Mouse (Mus musculus) intestine, embryonic 16.5 days (tissue): Measurements from ENCODE around the gene Pros1. TPM values are rescaled to one million over a fixed set of nuclear protein-coding genes. Genes with fewer than 3 reads are reported as not detected.

Experiments used
- ATAC-seq: fragments of 200-750 bp; cut with Nextera tagmentation; 2 replicates; pipeline ENCODE4 v1.8.0; 2017; ENCODE audit warnings: moderate TSS enrichment, moderate library complexity
- H3K27ac ChIP-seq: fragments of 300-500 bp; sonication (generic); 2 replicates; pipeline ENCODE4 v1.5.1; 2014; ENCODE audit warnings: mild to moderate bottlenecking, low read length
- H3K27me3 ChIP-seq: fragments of 300-500 bp; sonication (generic); replicated peaks from 2 replicates; pipeline ENCODE4 v1.6.1; 2014; ENCODE audit warnings: low read length, control low read depth, mixed read lengths; ENCODE audit not compliant: control insufficient read depth, insufficient read depth
- H3K36me3 ChIP-seq: fragments of 300-500 bp; sonication (generic); 2 replicates; pipeline ENCODE4 v1.6.1; 2014; ENCODE audit warnings: low read length, control low read depth; ENCODE audit not compliant: control insufficient read depth, insufficient read depth
- H3K4me1 ChIP-seq: fragments of 300-500 bp; sonication (generic); 2 replicates; pipeline ENCODE4 v1.6.1; 2014; ENCODE audit warnings: low read length, control low read depth, mixed read lengths; ENCODE audit not compliant: control insufficient read depth, insufficient read depth
- H3K4me2 ChIP-seq: fragments of 300-500 bp; sonication (generic); 2 replicates; pipeline ENCODE4 v1.6.1; 2014; ENCODE audit warnings: low read depth, low read length, control low read depth
- H3K4me3 ChIP-seq: fragments of 300-500 bp; sonication (generic); 2 replicates; pipeline ENCODE4 v1.5.1; 2014; ENCODE audit warnings: mild to moderate bottlenecking, low read length
- H3K9ac ChIP-seq: fragments of 300-500 bp; sonication (generic); 2 replicates; pipeline ENCODE4 v1.6.1; 2014; ENCODE audit warnings: low read depth, low read length
- H3K9me3 ChIP-seq: fragments of 300-500 bp; sonication (generic); 2 replicates; pipeline ENCODE4 v1.6.1; 2016; ENCODE audit warnings: low read length, control low read depth; ENCODE audit not compliant: control insufficient read depth
- WGBS: fragments of 180-500 bp; shearing (Covaris S2); extraction: QIAGEN DNeasy Blood & Tissue Kit; methylation state at CpG from one replicate; pipeline ENCODE4 v1.1.7; 2014; 5-methylcytosine and 5-hydroxymethylcytosine counted together
- microRNA-seq: library from miRNA; unstranded; fragments of <30 nt; microRNA quantifications from one replicate; pipeline ENCODE4, GENCODE M21; 2016
- polyA plus RNA-seq: library from polyadenylated mRNA; unstranded; fragments of >200 nt; fragmentation: Nextera tagmentation; extraction: Ambion mirVana; gene quantifications from 2 replicates; pipeline ENCODE4 v1.2.1, GENCODE M21; 2015

Gene Pros1
- polyA plus RNA-seq, 1 experiment from 2014 or later: 30.2 TPM

DNA sequence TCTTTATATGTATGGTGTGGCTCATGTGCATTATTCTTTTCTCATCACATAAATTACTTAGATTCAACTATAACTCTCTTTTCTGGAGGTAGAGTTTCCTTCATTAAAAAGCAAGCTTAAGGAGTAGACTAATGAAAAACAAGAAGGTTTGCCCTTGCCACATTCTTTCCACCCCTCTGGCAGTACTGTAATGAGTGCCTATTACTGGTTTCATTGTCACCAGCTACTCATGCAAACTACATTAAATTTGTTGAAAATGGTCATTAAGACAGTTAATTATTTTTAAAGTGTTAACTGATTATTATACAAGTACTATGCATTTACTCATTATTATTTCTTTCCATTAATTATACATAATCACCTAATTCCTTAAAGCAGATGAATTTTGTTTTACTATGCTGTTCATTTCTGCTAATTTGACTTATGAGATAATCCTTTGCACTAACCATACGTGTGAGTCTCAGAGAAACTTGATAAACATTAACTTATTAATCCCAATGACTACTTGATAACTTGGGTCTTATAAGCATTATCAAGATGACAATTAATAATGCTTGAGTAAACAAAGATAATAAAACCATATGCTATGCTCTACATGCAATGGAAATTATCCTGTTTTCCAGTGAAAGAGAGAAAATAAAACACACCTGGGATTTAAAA is 117.7 kb downstream of the Pros1 start:
- H3K4me2 ChIP-seq: no peak overlapping the region
- no peaks in the 10 kb centered on the region for H3K36me3 ChIP-seq
- H3K4me3 ChIP-seq: no peak overlapping the region
- no peaks in the 10 kb centered on the region for H3K27me3 ChIP-seq
- H3K4me1 ChIP-seq: no peaks in the 10 kb centered on the region
- no peak overlapping the region for H3K27ac ChIP-seq
- no peaks in the 10 kb centered on the region for H3K9me3 ChIP-seq
- ATAC-seq: no peak
- H3K9ac ChIP-seq: no peak overlapping the region
- WGBS: 54% methylated on average over 1 of the region's 1 CpGs

DNA sequence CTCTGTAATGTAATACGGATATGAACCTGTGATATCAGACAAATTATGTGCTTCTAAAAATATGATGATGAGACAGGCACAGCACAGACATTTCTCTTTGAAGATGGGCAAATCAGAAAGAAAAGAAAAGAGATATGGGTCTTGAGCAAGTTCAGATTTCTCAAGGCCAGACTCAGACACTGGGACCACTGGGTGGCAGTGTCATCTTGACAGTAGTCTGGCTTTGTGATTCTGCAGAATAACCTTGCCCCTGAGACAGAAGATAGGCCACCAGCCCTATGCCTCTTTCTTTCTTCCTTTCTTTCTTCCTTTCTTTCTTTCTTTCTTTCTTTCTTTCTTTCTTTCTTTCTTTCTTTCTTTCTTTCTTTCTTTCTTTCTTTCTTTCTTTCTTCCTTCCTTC is 120.8 kb downstream of the Pros1 start:
- Histone ChIP-seq H3K9ac (no peak overlapping the region), H3K36me3 (no peaks in the 10 kb centered on the region), H3K4me3 (no peak overlapping the region), H3K9me3 (no peaks in the 10 kb centered on the region), H3K27ac (no peak overlapping the region), H3K4me1 (no peaks in the 10 kb centered on the region), H3K4me2 (no peak overlapping the region), H3K27me3 (no peaks in the 10 kb centered on the region)
- WGBS: 77% methylated on average over 1 of the region's 1 CpGs
- ATAC-seq: no peak

Small RNA genes lying within 50 kb of the gene (microRNA-seq; reads per million reads assigned to microRNA genes)
- not detected for gene Gm25986

Other genes with a start within 250 kb of the Pros1 start
- gene Nsun3, start 67.5 kb upstream of the Pros1 start, polyA plus RNA-seq: 8.8 and 11.0 TPM in 2 replicates
- gene Stx19, start 39.6 kb upstream of the Pros1 start, polyA plus RNA-seq: 0.38 and 0.45 TPM in 2 replicates
- gene Arl13b, start 7.3 kb upstream of the Pros1 start, polyA plus RNA-seq: 11.4 and 11.8 TPM in 2 replicates